Mouse (Mus musculus): Measurements from ENCODE around the gene Zfp46. TPM values are rescaled to one million over a fixed set of nuclear protein-coding genes. Genes with fewer than 3 reads are reported as not detected.

The Zfp46 gene
- total and polyA plus RNA-seq, 3 experiments, result 5.9 to 6.6 TPM; not detected in 1

GRCm38 (mm10) chr4:136246568-136246969, 37.9 kb upstream of the Zfp46 start:
- Histone ChIP-seq H3K36me3 (ENCODE audit: control insufficient read depth in 1 of 2, insufficient read depth in 2 of 2, low read length in 2 of 2) (no peaks in the 10 kb centered on the region), H3K4me1 (ENCODE audit: control insufficient read depth in 1 of 2, insufficient read depth in 2 of 2, low read length in 2 of 2) (no peaks in the 10 kb centered on the region), H3K4me3 (ENCODE audit: control insufficient read depth in 1 of 2, insufficient read depth in 1 of 2, low read depth in 2 of 2, low read length in 2 of 2) (no peak overlapping the region), H3K27ac (ENCODE audit: control insufficient read depth, low read depth, low read length) (no peak overlapping the region), H3K9ac (ENCODE audit: control insufficient read depth, low read depth, low read length, poor library complexity, severe bottlenecking) (no peak overlapping the region), H3K79me2 (ENCODE audit: control insufficient read depth, insufficient read depth, low read length, poor library complexity) (no peaks in the 10 kb centered on the region), H3K9me3 (replicated peaks; ENCODE audit: insufficient read depth, low read length) (no peaks in the 10 kb centered on the region), H3K27me3 (ENCODE audit: control insufficient read depth in 1 of 2, insufficient read depth in 2 of 2, low read length in 2 of 2) (peaks cover 0 to 3% of the 10 kb centered on the region in 2 experiments; a peak in 2 of 4 replicates)
- no peak for TF ChIP-seq ZC3H11A (IDR thresholded peaks at IDR 0.05; ENCODE audit: low read depth, low read length)
- no peak for TF ChIP-seq JUND (IDR thresholded peaks at IDR 0.05; ENCODE audit: low read depth, low read length)
- no peak for TF ChIP-seq TBP (IDR thresholded peaks at IDR 0.05; ENCODE audit: low read depth, low read length)
- no peak for TF ChIP-seq TCF12 (IDR thresholded peaks at IDR 0.05; ENCODE audit: low read depth, low read length)
- no peak for TF ChIP-seq MYC (IDR thresholded peaks at IDR 0.05; ENCODE audit: low read depth, low read length)
- TF ChIP-seq CTCF (IDR thresholded peaks at IDR 0.05 in 2 of 3, conservative IDR thresholded peaks at IDR 0.05 in 1 of 3; ENCODE audit: control insufficient read depth in 1 of 3, insufficient read depth in 1 of 3, low read depth in 2 of 3, low read length in 3 of 3, poor library complexity in 1 of 3, severe bottlenecking in 1 of 3), result no peak
- no peak for TF ChIP-seq BHLHE40 (IDR thresholded peaks at IDR 0.05; ENCODE audit: borderline replicate concordance, low read depth, low read length)
- no peak for TF ChIP-seq MYB (IDR thresholded peaks at IDR 0.05; ENCODE audit: low read depth, low read length)
- no peak for TF ChIP-seq HCFC1 (IDR thresholded peaks at IDR 0.05; ENCODE audit: low read depth, low read length)
- TF ChIP-seq CHD1 (IDR thresholded peaks at IDR 0.05; ENCODE audit: low read depth, low read length), result no peak
- no peak for TF ChIP-seq ETS1 (IDR thresholded peaks at IDR 0.05; ENCODE audit: low read depth, low read length)
- no peak for TF ChIP-seq ELF1 (IDR thresholded peaks at IDR 0.05; ENCODE audit: low read depth, low read length)
- TF ChIP-seq TAL1 (IDR thresholded peaks at IDR 0.05; ENCODE audit: low read length), result no peak
- no peak for TF ChIP-seq UBTF (IDR thresholded peaks at IDR 0.05; ENCODE audit: borderline replicate concordance, insufficient read depth, low read depth, low read length)
- no peak for TF ChIP-seq RAD21 (IDR thresholded peaks at IDR 0.05; ENCODE audit: low read depth, low read length)
- TF ChIP-seq ZKSCAN1 (IDR thresholded peaks at IDR 0.05; ENCODE audit: low read depth, low read length), result no peak
- no peak for TF ChIP-seq KAT2A (conservative IDR thresholded peaks at IDR 0.05; ENCODE audit: low read depth, low read length)
- no peak for TF ChIP-seq POLR2AphosphoS5 (IDR thresholded peaks at IDR 0.05; ENCODE audit: borderline replicate concordance, low read depth, low read length)
- DNase-seq (ENCODE audit: low read depth, low spot score), result no peak

- H3K4me1 ChIP-seq (ENCODE audit: control insufficient read depth in 1 of 2, insufficient read depth in 2 of 2, low read length in 2 of 2), result no peaks in the 10 kb centered on the region
- no peaks in the 10 kb centered on the region for H3K36me3 ChIP-seq (ENCODE audit: control insufficient read depth in 1 of 2, insufficient read depth in 2 of 2, low read length in 2 of 2)
- H3K79me2 ChIP-seq (ENCODE audit: control insufficient read depth, insufficient read depth, low read length, poor library complexity), result no peaks in the 10 kb centered on the region
- H3K9me3 ChIP-seq (replicated peaks; ENCODE audit: insufficient read depth, low read length), result no peaks in the 10 kb centered on the region
- no peak for TF ChIP-seq UBTF (IDR thresholded peaks at IDR 0.05; ENCODE audit: borderline replicate concordance, insufficient read depth, low read depth, low read length)
- no peak for TF ChIP-seq ETS1 (IDR thresholded peaks at IDR 0.05; ENCODE audit: low read depth, low read length)
- TF ChIP-seq USF1 (IDR thresholded peaks at IDR 0.05; ENCODE audit: low read depth, low read length), result no peak
- no peak for TF ChIP-seq ZMIZ1 (IDR thresholded peaks at IDR 0.05; ENCODE audit: low read depth, low read length)
- TF ChIP-seq ZKSCAN1 (IDR thresholded peaks at IDR 0.05; ENCODE audit: low read depth, low read length), result no peak
- TF ChIP-seq CHD1 (IDR thresholded peaks at IDR 0.05; ENCODE audit: low read depth, low read length), result no peak
- no peak for TF ChIP-seq ELF1 (IDR thresholded peaks at IDR 0.05; ENCODE audit: low read depth, low read length)
- no peak for TF ChIP-seq NRF1 (IDR thresholded peaks at IDR 0.05; ENCODE audit: insufficient read depth, low read depth, low read length, poor library complexity, severe bottlenecking)
- TF ChIP-seq MAFK (IDR thresholded peaks at IDR 0.05; ENCODE audit: borderline replicate concordance, low read depth, low read length), result no peak
- no peak for TF ChIP-seq MYC (IDR thresholded peaks at IDR 0.05; ENCODE audit: low read depth, low read length)
- no peak for TF ChIP-seq JUND (IDR thresholded peaks at IDR 0.05; ENCODE audit: low read depth, low read length)
- TF ChIP-seq POLR2A (IDR thresholded peaks at IDR 0.05; ENCODE audit: control insufficient read depth in 1 of 2, insufficient read depth in 1 of 2, low read depth in 1 of 2, low read length in 2 of 2, poor library complexity in 1 of 2), result no peak
- no peak for TF ChIP-seq TBP (IDR thresholded peaks at IDR 0.05; ENCODE audit: low read depth, low read length)
- no peak for TF ChIP-seq GABPA (IDR thresholded peaks at IDR 0.05; ENCODE audit: low read depth, low read length)
- no peak for TF ChIP-seq MEF2A (IDR thresholded peaks at IDR 0.05; ENCODE audit: extremely low read depth, insufficient replicate concordance, low read depth, low read length, poor library complexity, severe bottlenecking)
- TF ChIP-seq RCOR1 (IDR thresholded peaks at IDR 0.05; ENCODE audit: low read depth, low read length), result no peak
- TF ChIP-seq POLR2AphosphoS5 (IDR thresholded peaks at IDR 0.05; ENCODE audit: borderline replicate concordance, low read depth, low read length), result no peak
- no peak for TF ChIP-seq RAD21 (IDR thresholded peaks at IDR 0.05; ENCODE audit: low read depth, low read length)
- TF ChIP-seq USF2 (IDR thresholded peaks at IDR 0.05; ENCODE audit: borderline replicate concordance in 1 of 2, insufficient read depth in 1 of 2, low read depth in 1 of 2, low read length in 2 of 2), result no peak
- TF ChIP-seq BHLHE40 (IDR thresholded peaks at IDR 0.05; ENCODE audit: borderline replicate concordance, low read depth, low read length), result no peak
- peaks cover 0 to 3% of the 10 kb centered on the region in 2 experiments; a peak in 2 of 4 replicates for H3K27me3 ChIP-seq (ENCODE audit: control insufficient read depth in 1 of 2, insufficient read depth in 2 of 2, low read length in 2 of 2)
- H3K9ac ChIP-seq (ENCODE audit: control insufficient read depth, low read depth, low read length, poor library complexity, severe bottlenecking), result no peak overlapping the region
- H3K4me3 ChIP-seq (ENCODE audit: control insufficient read depth in 1 of 2, insufficient read depth in 1 of 2, low read depth in 2 of 2, low read length in 2 of 2), result no peak overlapping the region
- H3K27ac ChIP-seq (ENCODE audit: control insufficient read depth, low read depth, low read length), result no peak overlapping the region
- no peak for DNase-seq (ENCODE audit: low read depth, low spot score)
These were observed 37.1 kb upstream of the Zfp46 start for GRCm38 (mm10) chr4:136247386-136247728.

All from MEL (cell line).